Mouse (Mus musculus): ENCODE data around the gene Mthfd2l. TPM values are rescaled to one million over a fixed set of nuclear protein-coding genes. Genes with fewer than 3 reads are reported as not detected.

The Mthfd2l gene
- polyA plus RNA-seq, 1 experiment from 2014 or later = 49.7 TPM

GRCm38 (mm10) chr5:91023114-91023513 is 92.2 kb downstream of the Mthfd2l start:
- H3K27me3 ChIP-seq (replicated peaks; ENCODE audit: control insufficient read depth, insufficient read depth, low read length) = no peaks in the 10 kb centered on the region
- H3K4me3 ChIP-seq (ENCODE audit: low read depth, low read length) = no peak overlapping the region
- ATAC-seq (replicated peaks; ENCODE audit: low FRiP score, low TSS enrichment, low read depth) (no peak), DNase-seq (ENCODE audit: low spot score) (no peak)
- H3K9me3 ChIP-seq (ENCODE audit: control insufficient read depth, low read length) = no peaks in the 10 kb centered on the region
- no peak overlapping the region for H3K4me2 ChIP-seq (ENCODE audit: low read length)
- H3K27ac ChIP-seq (ENCODE audit: low read depth) = no peak overlapping the region
- no peaks in the 10 kb centered on the region for H3K36me3 ChIP-seq (ENCODE audit: control insufficient read depth, insufficient read depth, low read length)
- H3K4me1 ChIP-seq (replicated peaks; ENCODE audit: control insufficient read depth, insufficient read depth, low read length) = no peaks in the 10 kb centered on the region
- H3K9ac ChIP-seq (ENCODE audit: low read length) = no peak overlapping the region
- 91% methylated on average over 8 of the region's 8 CpGs for WGBS

DNA sequence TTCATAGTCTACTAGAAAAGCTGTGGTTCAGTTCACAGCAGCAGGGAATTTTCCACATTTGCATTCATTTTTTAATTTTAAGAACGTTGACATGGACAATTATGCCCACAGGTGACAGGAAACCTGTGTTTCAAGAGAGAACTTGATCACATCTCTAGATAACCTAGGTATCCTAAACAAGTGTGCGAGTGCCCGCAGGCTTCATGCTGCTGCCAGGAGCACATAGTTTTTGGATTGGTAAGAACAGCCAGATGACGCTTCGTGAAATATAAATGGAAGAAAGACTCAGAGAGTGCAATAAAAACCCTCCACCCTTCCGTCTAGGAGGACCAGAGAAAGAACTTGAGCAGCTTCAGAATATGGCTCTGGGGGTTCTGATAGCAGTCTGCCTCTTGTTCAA is 96.2 kb downstream of the Mthfd2l start, which contains the start of gene Epgn:
TSS of gene Epgn (plus strand) at position 301 of the 400 bp plus-strand sequence.
- 80% methylated on average over 6 of the region's 6 CpGs for WGBS
- Histone ChIP-seq H3K9me3 (ENCODE audit: control insufficient read depth, low read length) (no peaks in the 10 kb centered on the region), H3K27me3 (replicated peaks; ENCODE audit: control insufficient read depth, insufficient read depth, low read length) (no peaks in the 10 kb centered on the region), H3K4me2 (ENCODE audit: low read length) (no peak within 1 kb of the TSS), H3K9ac (ENCODE audit: low read length) (no peak within 1 kb of the TSS), H3K4me3 (ENCODE audit: low read depth, low read length) (no peak within 1 kb of the TSS), H3K36me3 (ENCODE audit: control insufficient read depth, insufficient read depth, low read length) (no peaks in the 10 kb centered on the region), H3K4me1 (replicated peaks; ENCODE audit: control insufficient read depth, insufficient read depth, low read length) (no peaks in the 10 kb centered on the region), H3K27ac (ENCODE audit: low read depth) (no peak within 1 kb of the TSS)
- ATAC-seq (replicated peaks; ENCODE audit: low FRiP score, low TSS enrichment, low read depth) (no peak), DNase-seq (ENCODE audit: low spot score) (no peak)

GRCm38 (mm10) chr5:91027840-91028239 is 96.9 kb downstream of the Mthfd2l start:
- no peak for ATAC-seq (replicated peaks; ENCODE audit: low FRiP score, low TSS enrichment, low read depth)
- Histone ChIP-seq H3K27ac (ENCODE audit: low read depth) (no peak overlapping the region), H3K36me3 (ENCODE audit: control insufficient read depth, insufficient read depth, low read length) (no peaks in the 10 kb centered on the region), H3K9ac (ENCODE audit: low read length) (no peak overlapping the region), H3K4me3 (ENCODE audit: low read depth, low read length) (no peak overlapping the region), H3K4me1 (replicated peaks; ENCODE audit: control insufficient read depth, insufficient read depth, low read length) (no peaks in the 10 kb centered on the region), H3K9me3 (ENCODE audit: control insufficient read depth, low read length) (no peaks in the 10 kb centered on the region), H3K27me3 (replicated peaks; ENCODE audit: control insufficient read depth, insufficient read depth, low read length) (no peaks in the 10 kb centered on the region), H3K4me2 (ENCODE audit: low read length) (no peak overlapping the region)
- WGBS = 45% methylated on average over 1 of the region's 1 CpGs
- DNase-seq (ENCODE audit: low spot score) = no peak

DNA sequence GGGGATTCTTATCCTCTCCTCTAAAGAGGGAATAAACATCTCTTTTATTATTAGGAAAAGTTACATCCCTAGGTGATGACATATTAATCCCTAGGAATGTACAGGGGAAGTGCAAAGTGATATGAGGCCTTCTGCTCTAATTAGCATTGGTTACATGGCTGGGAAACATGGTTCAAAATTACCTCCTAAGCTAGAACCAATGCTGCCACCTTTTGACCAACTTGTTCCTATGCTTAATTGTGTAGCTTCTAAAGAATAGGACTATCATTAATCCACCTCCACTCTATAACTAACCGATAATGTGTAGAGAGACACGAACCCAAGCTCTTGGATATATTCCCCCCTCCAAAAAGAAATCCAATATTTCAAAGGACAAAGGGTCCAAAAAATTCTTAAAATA is 99.7 kb downstream of the Mthfd2l start:
- H3K4me2 ChIP-seq (ENCODE audit: low read length) = no peak overlapping the region
- H3K27me3 ChIP-seq (replicated peaks; ENCODE audit: control insufficient read depth, insufficient read depth, low read length) = no peaks in the 10 kb centered on the region
- H3K4me3 ChIP-seq (ENCODE audit: low read depth, low read length) = no peak overlapping the region
- no peaks in the 10 kb centered on the region for H3K4me1 ChIP-seq (replicated peaks; ENCODE audit: control insufficient read depth, insufficient read depth, low read length)
- no peak overlapping the region for H3K27ac ChIP-seq (ENCODE audit: low read depth)
- DNase-seq (ENCODE audit: low spot score) = no peak
- no peaks in the 10 kb centered on the region for H3K9me3 ChIP-seq (ENCODE audit: control insufficient read depth, low read length)
- WGBS = 85% methylated on average over 2 of the region's 2 CpGs
- ATAC-seq (replicated peaks; ENCODE audit: low FRiP score, low TSS enrichment, low read depth) = no peak
- H3K36me3 ChIP-seq (ENCODE audit: control insufficient read depth, insufficient read depth, low read length) = no peaks in the 10 kb centered on the region
- no peak overlapping the region for H3K9ac ChIP-seq (ENCODE audit: low read length)

DNA sequence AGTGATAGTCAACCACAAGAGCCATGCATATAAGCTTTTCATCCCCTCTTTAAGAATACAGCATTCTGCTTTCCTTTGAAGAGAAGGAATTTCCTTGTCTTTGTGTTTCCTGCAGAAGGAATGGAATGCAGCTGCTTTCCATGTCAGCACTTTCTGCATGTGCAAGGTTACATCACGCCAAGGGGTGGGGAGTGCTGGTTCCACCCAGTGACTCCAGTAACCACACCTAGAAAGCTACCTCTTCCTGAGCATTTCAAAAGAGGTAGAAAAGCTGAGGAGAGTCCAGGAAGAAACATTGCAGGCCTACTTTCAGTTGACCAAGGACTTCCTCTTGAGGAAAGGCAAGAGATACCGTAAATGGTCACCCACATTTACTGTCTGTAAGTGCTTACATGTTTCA is 104.4 kb downstream of the Mthfd2l start:
- DNase-seq (ENCODE audit: low spot score) = no peak
- no peaks in the 10 kb centered on the region for H3K4me1 ChIP-seq (replicated peaks; ENCODE audit: control insufficient read depth, insufficient read depth, low read length)
- no peak overlapping the region for H3K9ac ChIP-seq (ENCODE audit: low read length)
- H3K4me3 ChIP-seq (ENCODE audit: low read depth, low read length) = no peak overlapping the region
- no peak overlapping the region for H3K4me2 ChIP-seq (ENCODE audit: low read length)
- WGBS = 70% methylated on average over 2 of the region's 2 CpGs
- H3K27ac ChIP-seq (ENCODE audit: low read depth) = no peak overlapping the region
- no peaks in the 10 kb centered on the region for H3K27me3 ChIP-seq (replicated peaks; ENCODE audit: control insufficient read depth, insufficient read depth, low read length)
- no peaks in the 10 kb centered on the region for H3K9me3 ChIP-seq (ENCODE audit: control insufficient read depth, low read length)
- no peak for ATAC-seq (replicated peaks; ENCODE audit: low FRiP score, low TSS enrichment, low read depth)
- H3K36me3 ChIP-seq (ENCODE audit: control insufficient read depth, insufficient read depth, low read length) = no peaks in the 10 kb centered on the region

DNA sequence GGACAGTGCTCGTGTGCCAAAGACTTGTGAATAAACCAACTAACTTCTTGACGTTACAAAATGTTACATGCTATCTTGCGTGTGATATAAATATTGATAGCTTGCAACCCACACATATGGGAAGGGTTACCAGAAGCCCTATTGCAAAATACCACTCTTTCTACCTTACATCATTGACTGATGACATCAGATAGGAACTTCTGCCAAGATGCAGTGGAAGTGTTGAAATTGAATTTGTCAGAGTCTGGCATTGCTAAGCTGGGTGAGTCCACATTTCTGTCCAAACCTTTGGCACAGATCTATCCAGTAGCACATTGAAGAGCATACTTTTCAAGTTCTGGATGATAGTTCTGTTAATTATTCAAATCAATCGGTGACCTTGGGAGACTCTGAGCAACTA is 105.7 kb downstream of the Mthfd2l start:
- ATAC-seq (replicated peaks; ENCODE audit: low FRiP score, low TSS enrichment, low read depth) (no peak), DNase-seq (ENCODE audit: low spot score) (no peak)
- Histone ChIP-seq H3K36me3 (ENCODE audit: control insufficient read depth, insufficient read depth, low read length) (no peaks in the 10 kb centered on the region), H3K9me3 (ENCODE audit: control insufficient read depth, low read length) (no peaks in the 10 kb centered on the region), H3K4me3 (ENCODE audit: low read depth, low read length) (no peak overlapping the region), H3K4me1 (replicated peaks; ENCODE audit: control insufficient read depth, insufficient read depth, low read length) (no peaks in the 10 kb centered on the region), H3K4me2 (ENCODE audit: low read length) (no peak overlapping the region), H3K27ac (ENCODE audit: low read depth) (no peak overlapping the region), H3K9ac (ENCODE audit: low read length) (no peak overlapping the region), H3K27me3 (replicated peaks; ENCODE audit: control insufficient read depth, insufficient read depth, low read length) (no peaks in the 10 kb centered on the region)
- 91% methylated on average over 4 of the region's 4 CpGs for WGBS

GRCm38 (mm10) chr5:91037756-91038155 is 106.8 kb downstream of the Mthfd2l start:
- no peaks in the 10 kb centered on the region for H3K9me3 ChIP-seq (ENCODE audit: control insufficient read depth, low read length)
- no peaks in the 10 kb centered on the region for H3K27me3 ChIP-seq (replicated peaks; ENCODE audit: control insufficient read depth, insufficient read depth, low read length)
- no peak overlapping the region for H3K4me3 ChIP-seq (ENCODE audit: low read depth, low read length)
- no peaks in the 10 kb centered on the region for H3K36me3 ChIP-seq (ENCODE audit: control insufficient read depth, insufficient read depth, low read length)
- DNase-seq (ENCODE audit: low spot score) = no peak
- H3K4me2 ChIP-seq (ENCODE audit: low read length) = no peak overlapping the region
- H3K4me1 ChIP-seq (replicated peaks; ENCODE audit: control insufficient read depth, insufficient read depth, low read length) = no peaks in the 10 kb centered on the region
- WGBS = 84% methylated on average over 2 of the region's 2 CpGs
- H3K9ac ChIP-seq (ENCODE audit: low read length) = no peak overlapping the region
- no peak overlapping the region for H3K27ac ChIP-seq (ENCODE audit: low read depth)
- no peak for ATAC-seq (replicated peaks; ENCODE audit: low FRiP score, low TSS enrichment, low read depth)

- Histone ChIP-seq H3K9me3 (ENCODE audit: control insufficient read depth, low read length) (no peaks in the 10 kb centered on the region), H3K4me1 (replicated peaks; ENCODE audit: control insufficient read depth, insufficient read depth, low read length) (no peaks in the 10 kb centered on the region), H3K36me3 (ENCODE audit: control insufficient read depth, insufficient read depth, low read length) (no peaks in the 10 kb centered on the region), H3K27me3 (replicated peaks; ENCODE audit: control insufficient read depth, insufficient read depth, low read length) (no peaks in the 10 kb centered on the region), H3K9ac (ENCODE audit: low read length) (no peak overlapping the region), H3K4me2 (ENCODE audit: low read length) (no peak overlapping the region), H3K27ac (ENCODE audit: low read depth) (no peak overlapping the region), H3K4me3 (ENCODE audit: low read depth, low read length) (no peak overlapping the region)
- 9% methylated on average over 2 of the region's 2 CpGs for WGBS
- DNase-seq (ENCODE audit: low spot score) (peak; percentile 85), ATAC-seq (replicated peaks; ENCODE audit: low FRiP score, low TSS enrichment, low read depth) (peak; percentile 92)
Measured at GRCm38 (mm10) chr5:91038547-91038946, 107.6 kb downstream of the Mthfd2l start.

DNA sequence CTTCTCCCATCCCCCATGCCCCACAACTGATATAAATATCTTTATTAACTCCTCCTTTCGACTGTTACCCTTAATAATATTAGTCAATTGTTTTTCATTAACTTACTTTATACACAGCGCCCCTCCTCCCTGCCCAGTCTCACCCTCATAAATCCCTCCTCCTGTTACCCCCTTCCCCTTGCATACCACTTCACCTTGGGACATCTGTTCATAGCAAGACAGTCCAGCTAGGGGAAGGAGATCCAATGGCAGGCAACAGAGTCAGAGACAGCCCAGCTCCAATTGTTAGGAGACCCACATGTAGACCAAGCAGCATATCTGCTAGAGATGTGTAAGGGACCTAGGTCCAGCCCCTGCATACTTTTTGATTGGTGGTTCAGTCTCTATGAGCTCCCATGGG is 108.0 kb downstream of the Mthfd2l start:
- H3K4me1 ChIP-seq (replicated peaks; ENCODE audit: control insufficient read depth, insufficient read depth, low read length) = no peaks in the 10 kb centered on the region
- no peak overlapping the region for H3K9ac ChIP-seq (ENCODE audit: low read length)
- H3K36me3 ChIP-seq (ENCODE audit: control insufficient read depth, insufficient read depth, low read length) = no peaks in the 10 kb centered on the region
- H3K27ac ChIP-seq (ENCODE audit: low read depth) = no peak overlapping the region
- no peaks in the 10 kb centered on the region for H3K27me3 ChIP-seq (replicated peaks; ENCODE audit: control insufficient read depth, insufficient read depth, low read length)
- ATAC-seq (replicated peaks; ENCODE audit: low FRiP score, low TSS enrichment, low read depth) (peak; percentile 63), DNase-seq (ENCODE audit: low spot score) (no peak)
- no peak overlapping the region for H3K4me2 ChIP-seq (ENCODE audit: low read length)
- no peaks in the 10 kb centered on the region for H3K9me3 ChIP-seq (ENCODE audit: control insufficient read depth, low read length)
- 73% methylated on average over 2 of the region's 2 CpGs for WGBS
- H3K4me3 ChIP-seq (ENCODE audit: low read depth, low read length) = no peak overlapping the region
